Mouse (Mus musculus): Measurements from ENCODE around the gene Rprml. TPM values are rescaled to one million over a fixed set of nuclear protein-coding genes. Genes with fewer than 3 reads are reported as not detected.

Rprml gene
- not detected for polyA plus RNA-seq (2017; shearing (Covaris generic))

DNA sequence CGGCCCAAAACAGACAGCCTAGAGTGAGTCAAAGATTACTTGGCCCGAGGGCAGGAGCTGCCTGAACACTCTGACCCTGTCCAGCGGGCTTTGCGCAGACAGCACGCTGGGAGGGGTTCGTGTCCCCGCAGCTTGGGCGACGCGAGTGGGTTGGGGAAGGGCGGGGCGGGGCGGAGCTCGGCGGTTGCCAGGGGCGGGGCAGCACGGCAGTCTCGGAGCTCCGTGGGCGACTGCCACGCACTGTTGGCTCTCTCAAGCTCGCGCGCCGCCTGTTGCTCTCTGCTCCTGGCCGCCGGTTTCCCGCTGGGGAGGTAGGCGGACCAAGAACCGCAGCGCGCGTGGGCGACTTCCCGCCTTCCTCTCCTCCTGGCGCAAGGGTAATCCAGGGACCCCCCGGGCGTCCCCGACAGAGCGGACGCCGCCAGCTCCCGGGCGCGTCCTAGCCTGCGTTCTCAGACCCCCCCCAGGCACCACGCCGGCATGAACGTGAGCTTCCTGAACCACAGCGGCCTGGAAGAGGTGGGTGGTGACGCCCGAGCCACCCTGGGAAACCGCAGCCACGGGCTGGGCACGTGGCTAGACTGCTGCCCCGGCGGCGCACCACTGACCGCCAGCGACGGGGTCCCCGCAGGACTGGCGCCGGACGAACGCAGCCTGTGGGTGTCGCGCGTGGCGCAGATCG is at the start of gene Rprml:
Gene Rprml, plus strand, starts transcription at position 270 of the 682 bp plus-strand sequence.

DNA sequence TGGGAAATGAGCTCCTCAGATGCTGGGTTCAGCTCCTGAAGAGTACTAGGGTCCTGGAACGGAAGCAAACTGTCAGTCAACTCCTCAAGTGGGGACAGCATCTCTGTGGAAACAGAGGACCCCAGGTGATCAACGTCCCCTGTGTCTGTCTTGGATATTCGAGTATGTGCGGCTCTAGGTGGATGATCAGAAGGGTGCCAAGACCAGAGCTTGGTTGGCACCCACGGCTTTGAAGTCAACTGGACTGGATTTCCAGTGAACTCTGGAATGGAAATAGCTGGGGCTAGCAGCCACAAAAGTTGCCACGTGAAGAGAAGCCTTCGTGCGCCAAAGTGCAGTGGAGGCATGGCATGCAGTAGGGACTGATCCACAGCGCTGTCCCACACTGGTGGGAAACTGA is 28.3 kb upstream of the Rprml start, which contains the start of gene Gm884:
Gene Gm884, minus strand, starts transcription at position 101 of the 400 bp plus-strand sequence.

DNA sequence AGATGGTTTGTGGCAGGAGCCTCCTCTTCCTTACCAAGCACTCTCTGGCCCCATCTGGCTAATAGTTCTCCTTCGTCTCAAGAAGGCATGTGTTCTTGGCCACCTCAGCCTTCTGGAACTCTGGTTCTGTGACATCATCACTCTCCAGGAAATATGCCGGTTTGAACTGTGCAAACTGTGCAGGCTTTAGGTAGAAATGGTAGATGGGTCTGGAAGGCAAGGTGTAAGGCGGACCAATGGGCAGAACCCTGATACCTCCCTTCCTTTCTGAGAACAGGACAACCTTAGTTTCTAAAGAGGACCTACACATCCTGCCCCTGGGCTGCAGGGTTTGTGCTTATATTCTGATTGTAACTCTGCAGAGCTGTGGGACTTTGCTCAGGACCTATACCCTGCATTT is 10.6 kb upstream of the Rprml start, which contains the start of gene Lyzl6:
Gene Lyzl6, minus strand, starts transcription at position 101 of the 400 bp plus-strand sequence.

GRCm38 (mm10) chr11:103697565-103698176 is 48.3 kb downstream of the Rprml start, which contains the start of gene Gosr2:
TSS of gene Gosr2 (minus strand) at chr11:103697898.

Other genes with a start within 250 kb of the Rprml start
- gene Plekhm1, start 236.9 kb upstream of the Rprml start, polyA plus RNA-seq (2017; shearing (Covaris generic)), result 26.1 TPM
- not detected for gene Lrrc37a, start 145.0 kb upstream of the Rprml start, polyA plus RNA-seq (2017; shearing (Covaris generic))
- not detected for gene Gm884, start 28.4 kb upstream of the Rprml start, polyA plus RNA-seq (2017; shearing (Covaris generic))
- not detected for gene Lyzl6, start 10.7 kb upstream of the Rprml start, polyA plus RNA-seq (2017; shearing (Covaris generic))
- gene Gosr2, start 48.3 kb downstream of the Rprml start, polyA plus RNA-seq (2017; shearing (Covaris generic)), result 150 TPM
- gene Wnt9b, start 100.3 kb downstream of the Rprml start, polyA plus RNA-seq (2017; shearing (Covaris generic)), result not detected
- gene Wnt3, start 124.6 kb downstream of the Rprml start, polyA plus RNA-seq (2017; shearing (Covaris generic)), result 4.8 TPM

Measured in inflammation-experienced regulatory T-cells, adult 16 weeks (primary cell).